Comparison of ENCODE assay signal across 22 mouse cellular contexts in the genomic region with DNA sequence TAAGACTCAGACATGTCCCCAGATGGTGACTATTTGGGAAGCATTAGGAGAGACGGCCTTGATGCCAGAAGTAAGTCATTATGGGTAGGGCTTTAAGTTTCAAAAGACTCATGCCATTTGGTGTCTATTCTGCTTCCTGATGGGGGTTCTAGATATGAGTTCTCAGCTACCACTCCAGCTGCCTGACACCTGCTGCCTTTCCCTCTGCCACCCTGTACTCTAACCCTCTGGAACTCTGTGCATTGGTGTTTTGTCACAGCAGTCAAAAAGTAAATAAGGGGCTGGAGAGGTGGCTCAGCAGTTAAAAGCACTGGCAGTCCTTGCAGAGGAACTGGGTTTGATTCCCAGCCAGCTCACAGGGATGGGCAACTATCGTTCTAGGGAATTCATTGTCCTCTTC.
DNase-seq lines count a peak whose midpoint lies in the region; ATAC-seq and TF ChIP-seq lines count a peak whose summit lies in the region.
"Had no signal": no experiment of that assay in that cellular context is flagged by ENCODE, and none has a peak within 500 bp of the region (broad histone marks: within the 10 kb centered on the region; RNA-seq: fewer than 3 reads in every experiment).

No protein-coding gene starts in this region.

- DNase-seq in heart, adult 2 months: no peak
- DNase-seq in heart, postnatal 25 days (ENCODE audit: low spot score): no peak
- DNase-seq in kidney, postnatal 36 days: no peak
- DNase-seq in layer of hippocampus, postnatal 14 days (ENCODE audit: low spot score in 2 of 2): no peak
- no peak for DNase-seq in adrenal gland, postnatal 36 days
- DNase-seq: adrenal gland, adult 2 months; adrenal gland, postnatal 14 days; cerebellum, adult 18-20 months; cerebellum, adult 9-10 months; cerebellum, postnatal 14 days; forebrain, postnatal 0 days; heart, adult 18-20 months; heart, postnatal 14 days had no signal

- 65% methylated on average over 2 of the region's 2 CpGs for WGBS in heart, adult 2 months
- 89% methylated on average over 2 of the region's 2 CpGs for WGBS in kidney, embryonic 16.5 days

- H3K27me3 ChIP-seq in heart, adult 2 months (ENCODE audit: control insufficient read depth, insufficient read depth, low read length): no peaks in the 10 kb centered on the region
- peaks cover 17% of the 10 kb centered on the region; the same call in 1 of the 2 replicates for H3K27me3 ChIP-seq in kidney, embryonic 16.5 days (ENCODE audit: insufficient read depth, low read length)
- H3K27me3 ChIP-seq: heart, embryonic 13.5 days had no signal

- TF ChIP-seq POLR2A in heart, adult 2 months (IDR thresholded peaks at IDR 0.05; ENCODE audit: insufficient read depth, low read depth, low read length): no peak
- no peak for TF ChIP-seq POLR2A in embryonic fibroblast, embryonic 13.5 days (IDR thresholded peaks at IDR 0.05; ENCODE audit: low read depth, low read length)

- H3K4me1 ChIP-seq in heart, adult 2 months (ENCODE audit: control insufficient read depth, insufficient read depth, low read length): peaks cover 2% of the 10 kb centered on the region
- H3K4me1 ChIP-seq in kidney, embryonic 16.5 days (ENCODE audit: insufficient read depth, low read length): 0 out of 2 replicates have a peak, but pooled peaks cover 2% of the 10 kb centered on the region
- peaks cover 3% of the 10 kb centered on the region; the same call in 1 of the 2 replicates for H3K4me1 ChIP-seq in brown adipose tissue, adult 24 weeks (ENCODE audit: control insufficient read depth, insufficient read depth, insufficient read length, low read length)
- H3K4me1 ChIP-seq in embryonic fibroblast, embryonic 13.5 days (ENCODE audit: control insufficient read depth, insufficient read depth, low read length): peaks cover 6% of the 10 kb centered on the region
- H3K4me1 ChIP-seq: heart, embryonic 10.5 days; hindbrain, embryonic 12.5 days; hindbrain, embryonic 15.5 days had no signal

- no peak for ATAC-seq in kidney, embryonic 16.5 days (ENCODE audit: low FRiP score, low TSS enrichment)
- ATAC-seq: CD4-positive, CD25-positive, alpha-beta regulatory T cell, adult 4 months; forebrain, embryonic 14.5 days; forebrain, postnatal 0 days had no signal

- no peak for TF ChIP-seq EP300 in heart, adult 2 months (IDR thresholded peaks at IDR 0.05; ENCODE audit: insufficient read depth, low read depth, low read length)

- no peak; the same call in 1 of the 2 replicates for TF ChIP-seq CTCF in heart, adult 2 months (IDR thresholded peaks at IDR 0.05)
- TF ChIP-seq CTCF in embryonic fibroblast, embryonic 13.5 days (IDR thresholded peaks at IDR 0.05; ENCODE audit: borderline replicate concordance, insufficient read depth, low read length): no peak

- H3K4me3 ChIP-seq in heart, adult 2 months: no peak overlapping the region
- no peak overlapping the region for H3K4me3 ChIP-seq in kidney, embryonic 16.5 days (ENCODE audit: low read length)
- H3K4me3 ChIP-seq in brown adipose tissue, adult 24 weeks (ENCODE audit: insufficient read depth, low read depth, low read length): no peak overlapping the region
- no peak overlapping the region for H3K4me3 ChIP-seq in embryonic fibroblast, embryonic 13.5 days (ENCODE audit: insufficient read depth, low read length)
- H3K4me3 ChIP-seq: heart, embryonic 10.5 days; heart, embryonic 13.5 days; hindbrain, embryonic 12.5 days; hindbrain, embryonic 15.5 days had no signal

- H3K4me2 ChIP-seq in kidney, embryonic 16.5 days (replicated peaks; ENCODE audit: low read depth, low read length): no peak overlapping the region
- H3K4me2 ChIP-seq: heart, embryonic 13.5 days; hindbrain, embryonic 12.5 days; hindbrain, embryonic 15.5 days had no signal

- no peaks in the 10 kb centered on the region for H3K9me3 ChIP-seq in kidney, embryonic 16.5 days (ENCODE audit: low read length)
- H3K9me3 ChIP-seq: heart, embryonic 10.5 days; heart, embryonic 13.5 days; hindbrain, embryonic 12.5 days; hindbrain, embryonic 15.5 days had no signal

- no peaks in the 10 kb centered on the region for H3K36me3 ChIP-seq in heart, adult 2 months (ENCODE audit: control insufficient read depth, insufficient read depth, low read length)
- H3K36me3 ChIP-seq in kidney, embryonic 16.5 days (ENCODE audit: insufficient read depth, low read length): no peaks in the 10 kb centered on the region
- H3K36me3 ChIP-seq: heart, embryonic 10.5 days; heart, embryonic 13.5 days; hindbrain, embryonic 12.5 days; hindbrain, embryonic 15.5 days had no signal

- H3K9ac ChIP-seq in heart, adult 2 months (ENCODE audit: low read depth, low read length): no peak overlapping the region
- no peak overlapping the region for H3K9ac ChIP-seq in kidney, embryonic 16.5 days (replicated peaks; ENCODE audit: low read length)
- H3K9ac ChIP-seq: forebrain, postnatal 0 days; heart, embryonic 13.5 days; hindbrain, embryonic 12.5 days; hindbrain, embryonic 15.5 days had no signal

- H3K79me2 ChIP-seq in heart, adult 2 months (replicated peaks; ENCODE audit: control insufficient read depth, insufficient read depth, low read length): no peaks in the 10 kb centered on the region

- intact Hi-C loops in heart, adult 2 months (cut with DNase I): loop anchor here (5.0 to 10.0 kb wide), 3 partner anchors 71 to 369 kb away; partner anchors contain the start of gene Tmsb4x
- intact Hi-C loops in heart, postnatal 25 days (cut with DNase I): loop anchor here (5.0 to 10.0 kb wide), 2 partner anchors 56 to 367 kb away; no protein-coding TSS in a partner anchor

- peak overlapping the region; percentile 73 for H3K27ac ChIP-seq in heart, adult 2 months
- H3K27ac ChIP-seq in kidney, embryonic 16.5 days (ENCODE audit: low read length): 0 out of 2 replicates have a peak overlapping the region, but pooled peaks have one; percentile 44
- peak overlapping the region; percentile 60; the same call in 1 of the 2 replicates for H3K27ac ChIP-seq in brown adipose tissue, adult 24 weeks (replicated peaks; ENCODE audit: low read depth, low read length)
- H3K27ac ChIP-seq in embryonic fibroblast, embryonic 13.5 days (ENCODE audit: insufficient read depth, low read length): peak overlapping the region; percentile 83
- H3K27ac ChIP-seq: heart, embryonic 10.5 days; heart, embryonic 13.5 days; hindbrain, embryonic 12.5 days; hindbrain, embryonic 15.5 days had no signal
